Mouse (Mus musculus) ES-Bruce4 (cell line): Measurements from ENCODE around the gene Ankrd40. TPM values are rescaled to one million over a fixed set of nuclear protein-coding genes. Genes with fewer than 3 reads are reported as not detected.
A peak's percentile ranks its signal among the peaks of the same experiment; 100 is the strongest.

Experiments
- H3K27ac ChIP-seq: 2 replicates; pipeline ENCODE4 v1.5.1; 2012; ENCODE audit warnings: low read length, inconsistent platforms; ENCODE audit not compliant: insufficient read depth
- H3K27me3 ChIP-seq: 2 replicates; pipeline ENCODE4 v1.6.1; 2012; ENCODE audit warnings: mild to moderate bottlenecking, low read length, inconsistent platforms; ENCODE audit not compliant: control insufficient read depth, poor library complexity, insufficient read depth, severe bottlenecking
- H3K36me3 ChIP-seq: 2 replicates; pipeline ENCODE4 v1.6.1; 2012; ENCODE audit warnings: inconsistent platforms, mild to moderate bottlenecking, low read length, moderate library complexity; ENCODE audit not compliant: control insufficient read depth, poor library complexity, insufficient read depth, severe bottlenecking
- H3K4me1 ChIP-seq: one replicate; pipeline ENCODE4 v1.8.1; 2011; ENCODE audit warnings: low read length; ENCODE audit not compliant: control insufficient read depth, insufficient read depth
- H3K4me3 ChIP-seq: 2 replicates; pipeline ENCODE4 v1.5.1; 2011; ENCODE audit warnings: low read depth, mild to moderate bottlenecking, low read length
- H3K9ac ChIP-seq: 2 replicates; pipeline ENCODE4 v1.6.1; 2012; ENCODE audit warnings: low read depth, mild to moderate bottlenecking, inconsistent platforms; ENCODE audit not compliant: poor library complexity, severe bottlenecking
- H3K9me3 ChIP-seq: replicated peaks from 2 replicates; pipeline ENCODE4 v1.6.1; 2012; ENCODE audit warnings: mild to moderate bottlenecking, low read length, inconsistent platforms; ENCODE audit not compliant: control insufficient read depth, poor library complexity, insufficient read depth, severe bottlenecking
- CTCF ChIP-seq: IDR thresholded peaks from one replicate; pipeline ENCODE4 v1.8.1; 2011; ENCODE audit warnings: low read depth, low read length
- EP300 ChIP-seq: IDR thresholded peaks from 2 replicates; pipeline ENCODE4 v1.6.1; 2011; ENCODE audit warnings: low read depth, low read length; ENCODE audit not compliant: insufficient read depth
- POLR2A ChIP-seq: IDR thresholded peaks from one replicate; pipeline ENCODE4 v1.8.1; 2011; ENCODE audit warnings: low read length; ENCODE audit not compliant: insufficient read depth
- polyA plus RNA-seq: library from polyadenylated mRNA; stranded (reverse); fragments of >200 nt; gene quantifications from 2 replicates; pipeline ENCODE4 v1.2.4, GENCODE M21; 2011; ENCODE audit warnings: low read depth; ENCODE audit not compliant: missing spikeins, insufficient read depth, insufficient read length

The Ankrd40 gene
- polyA plus RNA-seq, 1 experiment, result 66.3 TPM

GRCm38 (mm10) chr11:94339732-94340585, 12.2 kb downstream of the Ankrd40 start:
- Histone ChIP-seq H3K9me3 (no peaks in the 10 kb centered on the region), H3K4me1 (no peaks in the 10 kb centered on the region), H3K9ac (no peak overlapping the region), H3K27me3 (no peaks in the 10 kb centered on the region), H3K27ac (no peak overlapping the region), H3K36me3 (peaks cover 15% of the 10 kb centered on the region), H3K4me3 (no peak overlapping the region)
- TF ChIP-seq EP300 (no peak), CTCF (peak; percentile 63), POLR2A (no peak)

- Histone ChIP-seq H3K4me1 (no peaks in the 10 kb centered on the region), H3K27me3 (no peaks in the 10 kb centered on the region), H3K36me3 (peaks cover 9% of the 10 kb centered on the region; the same call in 1 of the 2 replicates), H3K4me3 (no peak overlapping the region), H3K27ac (no peak overlapping the region), H3K9ac (no peak overlapping the region), H3K9me3 (no peaks in the 10 kb centered on the region)
- TF ChIP-seq EP300 (no peak), CTCF (no peak), POLR2A (no peak)
Observed at GRCm38 (mm10) chr11:94340948-94341933, 13.4 kb downstream of the Ankrd40 start.

GRCm38 (mm10) chr11:94342114-94342905, 14.5 kb downstream of the Ankrd40 start:
- Histone ChIP-seq H3K27ac (no peak overlapping the region), H3K36me3 (peaks cover 9% of the 10 kb centered on the region; the same call in 1 of the 2 replicates), H3K27me3 (no peaks in the 10 kb centered on the region), H3K4me3 (no peak overlapping the region), H3K4me1 (no peaks in the 10 kb centered on the region), H3K9me3 (no peaks in the 10 kb centered on the region), H3K9ac (no peak overlapping the region)
- TF ChIP-seq CTCF (no peak), POLR2A (no peak), EP300 (no peak)

- H3K9me3 ChIP-seq, result no peaks in the 10 kb centered on the region
- H3K4me3 ChIP-seq, result no peak overlapping the region
- H3K27ac ChIP-seq, result no peak overlapping the region
- H3K36me3 ChIP-seq, result 0 out of 2 replicates have a peak, but pooled peaks cover 3% of the 10 kb centered on the region
- no peaks in the 10 kb centered on the region for H3K27me3 ChIP-seq
- H3K4me1 ChIP-seq, result no peaks in the 10 kb centered on the region
- TF ChIP-seq CTCF (no peak), EP300 (no peak), POLR2A (no peak)
- no peak overlapping the region for H3K9ac ChIP-seq
Observed at GRCm38 (mm10) chr11:94343955-94344358, 16.2 kb downstream of the Ankrd40 start.

GRCm38 (mm10) chr11:94344470-94344869, 16.7 kb downstream of the Ankrd40 start:
- TF ChIP-seq POLR2A, result no peak
- no peak for TF ChIP-seq EP300
- TF ChIP-seq CTCF, result no peak
- H3K36me3 ChIP-seq, result no peaks in the 10 kb centered on the region
- no peaks in the 10 kb centered on the region for H3K4me1 ChIP-seq
- H3K4me3 ChIP-seq, result no peak overlapping the region
- no peak overlapping the region for H3K27ac ChIP-seq
- H3K27me3 ChIP-seq, result no peaks in the 10 kb centered on the region
- H3K9ac ChIP-seq, result no peak overlapping the region
- no peaks in the 10 kb centered on the region for H3K9me3 ChIP-seq
